Mouse (Mus musculus) heart, postnatal 0 days (tissue): ENCODE measurements around the gene 4930404H24Rik.

Source experiments
- CTCF ChIP-seq: IDR thresholded peaks from 2 replicates; pipeline ENCODE4 v1.5.1; 2016; ENCODE audit warnings: antibody characterized with exemption, control low read depth, low read depth
- EP300 ChIP-seq: IDR thresholded peaks from 2 replicates; pipeline ENCODE4 v1.6.1; 2016; ENCODE audit warnings: antibody characterized with exemption, low read depth

DNA sequence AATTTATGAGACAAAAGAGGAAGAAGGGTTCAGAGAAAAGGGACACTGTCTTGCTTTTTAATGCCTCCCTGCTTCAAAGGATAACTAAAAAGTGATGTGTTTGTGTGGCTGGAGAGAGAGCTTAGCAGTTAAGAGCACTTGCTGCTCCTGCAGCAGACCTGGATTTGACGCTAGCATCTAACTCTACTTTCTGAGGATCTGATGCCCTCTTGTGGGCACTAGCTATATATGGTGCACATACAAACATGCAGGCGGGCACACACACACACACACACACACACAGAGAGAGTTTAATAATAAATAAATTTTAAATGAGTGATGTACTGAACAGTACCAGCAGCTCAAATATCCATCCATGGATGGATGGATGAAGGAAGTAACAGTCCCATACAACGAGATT lies 29.3 kb upstream of the 4930404H24Rik start:
- TF ChIP-seq CTCF: peak; percentile 23; the same call in 1 of the 2 replicates
- TF ChIP-seq EP300: no peak
